Mouse (Mus musculus): Measurements from ENCODE around the gene Ctdspl. TPM values are rescaled to one million over a fixed set of nuclear protein-coding genes. Genes with fewer than 3 reads are reported as not detected.
A peak's percentile ranks its signal among the peaks of the same experiment; 100 is the strongest.

Ctdspl gene
- 8.9 and 29.3 TPM in 2 replicates for polyA plus RNA-seq (2012; rRNA removed)

GRCm38 (mm10) chr9:118926111-118926650 is at the start of gene Ctdspl:
Gene Ctdspl (plus strand): TSS chr9:118926453.
- H3K27ac ChIP-seq (ENCODE audit: insufficient read depth, low read depth, low read length): peak within 1 kb of the TSS; percentile 65
- H3K27me3 ChIP-seq (ENCODE audit: control insufficient read depth, insufficient read depth, low read length): no peaks in the 10 kb centered on the region
- 2% methylated on average over 66 of the region's 73 CpGs for WGBS
- peak within 1 kb of the TSS; percentile 92 for H3K4me3 ChIP-seq (ENCODE audit: low read depth, low read length)
- H3K4me1 ChIP-seq (ENCODE audit: control insufficient read depth, insufficient read depth, insufficient read length, low read length): peaks cover 18% of the 10 kb centered on the region
- no peaks in the 10 kb centered on the region; the same call in 1 of the 2 replicates for H3K36me3 ChIP-seq (ENCODE audit: control insufficient read depth, insufficient read depth, low read length)
- TF ChIP-seq CTCF (IDR thresholded peaks at IDR 0.05; ENCODE audit: extremely low read depth, insufficient read length, insufficient replicate concordance, low read depth, low read length): no peak
- TF ChIP-seq POLR2A (IDR thresholded peaks at IDR 0.05; ENCODE audit: low read depth, low read length): no peak; the same call in 1 of the 2 replicates

GRCm38 (mm10) chr9:118876902-118877301 is 49.4 kb upstream of the Ctdspl start:
- Histone ChIP-seq H3K4me3 (ENCODE audit: low read depth, low read length) (no peak overlapping the region), H3K27me3 (ENCODE audit: control insufficient read depth, insufficient read depth, low read length) (no peaks in the 10 kb centered on the region), H3K27ac (ENCODE audit: insufficient read depth, low read depth, low read length) (peak overlapping the region; percentile 61), H3K4me1 (ENCODE audit: control insufficient read depth, insufficient read depth, insufficient read length, low read length) (no peaks in the 10 kb centered on the region), H3K36me3 (ENCODE audit: control insufficient read depth, insufficient read depth, low read length) (no peaks in the 10 kb centered on the region)
- TF ChIP-seq POLR2A (IDR thresholded peaks at IDR 0.05; ENCODE audit: low read depth, low read length) (no peak), CTCF (IDR thresholded peaks at IDR 0.05; ENCODE audit: extremely low read depth, insufficient read length, insufficient replicate concordance, low read depth, low read length) (no peak)
- WGBS: 70% methylated on average over 10 of the region's 10 CpGs

- H3K27ac ChIP-seq (ENCODE audit: insufficient read depth, low read depth, low read length): peak overlapping the region; percentile 64; the same call in 1 of the 2 replicates
- H3K27me3 ChIP-seq (ENCODE audit: control insufficient read depth, insufficient read depth, low read length): no peaks in the 10 kb centered on the region
- no peaks in the 10 kb centered on the region for H3K36me3 ChIP-seq (ENCODE audit: control insufficient read depth, insufficient read depth, low read length)
- no peaks in the 10 kb centered on the region for H3K4me1 ChIP-seq (ENCODE audit: control insufficient read depth, insufficient read depth, insufficient read length, low read length)
- TF ChIP-seq POLR2A (IDR thresholded peaks at IDR 0.05; ENCODE audit: low read depth, low read length) (no peak), CTCF (IDR thresholded peaks at IDR 0.05; ENCODE audit: extremely low read depth, insufficient read length, insufficient replicate concordance, low read depth, low read length) (no peak)
- WGBS: 71% methylated on average over 7 of the region's 7 CpGs
- no peak overlapping the region for H3K4me3 ChIP-seq (ENCODE audit: low read depth, low read length)
These were observed 48.8 kb upstream of the Ctdspl start for GRCm38 (mm10) chr9:118877365-118878008.

GRCm38 (mm10) chr9:118878596-118878995 is 47.7 kb upstream of the Ctdspl start:
- 84% methylated on average over 11 of the region's 11 CpGs for WGBS
- Histone ChIP-seq H3K27me3 (ENCODE audit: control insufficient read depth, insufficient read depth, low read length) (no peaks in the 10 kb centered on the region), H3K36me3 (ENCODE audit: control insufficient read depth, insufficient read depth, low read length) (no peaks in the 10 kb centered on the region)

GRCm38 (mm10) chr9:118881281-118881945 is 44.8 kb upstream of the Ctdspl start:
- Histone ChIP-seq H3K4me3 (ENCODE audit: low read depth, low read length) (no peak overlapping the region), H3K27me3 (ENCODE audit: control insufficient read depth, insufficient read depth, low read length) (no peaks in the 10 kb centered on the region), H3K27ac (ENCODE audit: insufficient read depth, low read depth, low read length) (no peak overlapping the region), H3K36me3 (ENCODE audit: control insufficient read depth, insufficient read depth, low read length) (no peaks in the 10 kb centered on the region), H3K4me1 (ENCODE audit: control insufficient read depth, insufficient read depth, insufficient read length, low read length) (no peaks in the 10 kb centered on the region)
- TF ChIP-seq POLR2A (IDR thresholded peaks at IDR 0.05; ENCODE audit: low read depth, low read length): no peak
- peak; percentile 47; the same call in 1 of the 2 replicates for TF ChIP-seq CTCF (IDR thresholded peaks at IDR 0.05; ENCODE audit: extremely low read depth, insufficient read length, insufficient replicate concordance, low read depth, low read length)
- WGBS: 61% methylated on average over 7 of the region's 7 CpGs

More at GRCm38 (mm10) chr9:118878596-118878995, 47.7 kb upstream of the Ctdspl start:
- no peaks in the 10 kb centered on the region for H3K4me1 ChIP-seq (ENCODE audit: control insufficient read depth, insufficient read depth, insufficient read length, low read length)
- no peak for TF ChIP-seq POLR2A (IDR thresholded peaks at IDR 0.05; ENCODE audit: low read depth, low read length)
- no peak for TF ChIP-seq CTCF (IDR thresholded peaks at IDR 0.05; ENCODE audit: extremely low read depth, insufficient read length, insufficient replicate concordance, low read depth, low read length)
- H3K27ac ChIP-seq (ENCODE audit: insufficient read depth, low read depth, low read length): no peak overlapping the region
- no peak overlapping the region for H3K4me3 ChIP-seq (ENCODE audit: low read depth, low read length)

GRCm38 (mm10) chr9:118881946-118882284 is 44.3 kb upstream of the Ctdspl start:
- Histone ChIP-seq H3K4me1 (ENCODE audit: control insufficient read depth, insufficient read depth, insufficient read length, low read length) (no peaks in the 10 kb centered on the region), H3K27me3 (ENCODE audit: control insufficient read depth, insufficient read depth, low read length) (no peaks in the 10 kb centered on the region), H3K36me3 (ENCODE audit: control insufficient read depth, insufficient read depth, low read length) (no peaks in the 10 kb centered on the region), H3K4me3 (ENCODE audit: low read depth, low read length) (no peak overlapping the region), H3K27ac (ENCODE audit: insufficient read depth, low read depth, low read length) (no peak overlapping the region)
- TF ChIP-seq POLR2A (IDR thresholded peaks at IDR 0.05; ENCODE audit: low read depth, low read length): no peak
- TF ChIP-seq CTCF (IDR thresholded peaks at IDR 0.05; ENCODE audit: extremely low read depth, insufficient read length, insufficient replicate concordance, low read depth, low read length): no peak
- 80% methylated on average over 6 of the region's 6 CpGs for WGBS

GRCm38 (mm10) chr9:118883150-118883549 is 43.1 kb upstream of the Ctdspl start:
- WGBS: 86% methylated on average over 7 of the region's 7 CpGs

More at GRCm38 (mm10) chr9:118883150-118883549, 43.1 kb upstream of the Ctdspl start:
- Histone ChIP-seq H3K4me1 (ENCODE audit: control insufficient read depth, insufficient read depth, insufficient read length, low read length) (no peaks in the 10 kb centered on the region), H3K36me3 (ENCODE audit: control insufficient read depth, insufficient read depth, low read length) (no peaks in the 10 kb centered on the region), H3K27ac (ENCODE audit: insufficient read depth, low read depth, low read length) (no peak overlapping the region), H3K27me3 (ENCODE audit: control insufficient read depth, insufficient read depth, low read length) (no peaks in the 10 kb centered on the region), H3K4me3 (ENCODE audit: low read depth, low read length) (no peak overlapping the region)
- TF ChIP-seq CTCF (IDR thresholded peaks at IDR 0.05; ENCODE audit: extremely low read depth, insufficient read length, insufficient replicate concordance, low read depth, low read length) (no peak), POLR2A (IDR thresholded peaks at IDR 0.05; ENCODE audit: low read depth, low read length) (no peak)

Data from small intestine, adult 2 months (tissue).